Mouse (Mus musculus): ENCODE results near the gene Tas1r3.

Gene Tas1r3

GRCm38 (mm10) chr4:155863001-155863400 is at the start of gene Tas1r3:
TSS of gene Tas1r3 (minus strand) at chr4:155863362.
- no peak for DNase-seq (ENCODE audit: low spot score)

DNA sequence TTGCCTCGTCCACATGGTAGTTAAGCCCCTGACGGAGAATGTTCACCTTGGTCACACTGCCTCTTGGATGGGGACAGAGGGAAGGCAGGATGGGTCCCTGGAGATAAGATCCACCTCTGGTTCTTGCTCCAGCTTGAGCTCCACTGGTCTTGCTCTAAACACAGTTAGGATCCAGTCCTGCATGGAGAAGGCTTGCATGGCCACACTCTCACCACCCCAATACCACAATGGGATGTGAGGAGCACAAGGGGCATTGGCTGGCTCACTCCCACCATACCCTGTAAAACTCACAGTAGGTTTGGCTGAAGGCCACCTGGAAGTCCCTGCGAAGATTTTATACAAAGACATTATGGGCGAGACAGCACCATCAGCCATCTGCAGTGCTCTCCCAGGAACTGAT is 45.6 kb upstream of the Tas1r3 start:
- DNase-seq (ENCODE audit: low spot score) = no peak

GRCm38 (mm10) chr4:155908281-155908680 is 45.1 kb upstream of the Tas1r3 start:
- no peak for DNase-seq (ENCODE audit: low spot score)

DNA sequence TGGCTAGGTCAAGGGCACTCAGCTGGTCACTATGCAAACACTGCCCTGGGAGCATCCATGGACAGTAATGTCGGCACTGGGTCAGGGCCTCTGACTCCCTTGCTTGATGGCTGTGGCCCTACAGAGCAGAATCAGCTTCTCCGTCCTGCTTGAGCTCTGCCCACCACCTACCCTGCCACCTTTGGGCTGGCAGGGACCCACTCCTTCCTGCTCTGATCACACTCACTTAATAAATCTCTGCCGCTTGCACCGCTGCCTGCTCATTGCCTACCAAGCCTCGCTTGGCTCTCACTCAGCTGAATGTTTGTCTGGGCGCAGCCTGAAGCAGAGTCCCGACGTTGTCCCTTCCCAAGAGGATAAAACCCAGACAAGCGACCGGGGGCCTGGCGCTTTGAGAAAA is 43.8 kb upstream of the Tas1r3 start:
- no peak for DNase-seq (ENCODE audit: low spot score)

GRCm38 (mm10) chr4:155906125-155906524 is 43.0 kb upstream of the Tas1r3 start:
- DNase-seq (ENCODE audit: low spot score) = no peak

DNA sequence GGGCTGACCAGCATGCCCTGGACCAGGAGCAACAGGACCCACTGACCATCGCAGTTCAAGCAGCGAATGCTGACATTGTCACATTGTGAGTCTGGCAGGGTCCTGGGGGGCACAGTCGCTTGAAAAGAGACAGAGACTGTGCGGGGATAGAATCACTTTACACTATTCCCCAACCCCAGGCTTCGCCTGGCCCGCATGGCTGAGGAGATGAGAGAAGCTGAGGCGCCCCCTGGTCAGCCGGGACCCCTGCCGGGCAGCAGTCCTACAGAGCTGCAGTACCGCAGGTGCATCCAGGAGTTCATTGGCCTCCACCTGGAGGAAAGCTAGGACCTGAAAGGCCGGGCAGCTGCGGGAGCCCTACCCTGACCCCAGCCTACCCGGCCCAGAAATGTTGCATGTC is 42.5 kb upstream of the Tas1r3 start:
- DNase-seq (ENCODE audit: low spot score) = no peak

- no peak for DNase-seq (ENCODE audit: low spot score)
Observed at GRCm38 (mm10) chr4:155904318-155905102, 41.3 kb upstream of the Tas1r3 start.

GRCm38 (mm10) chr4:155903246-155903645 is 40.1 kb upstream of the Tas1r3 start:
- DNase-seq (ENCODE audit: low spot score) = no peak

GRCm38 (mm10) chr4:155901205-155901604 is 38.0 kb upstream of the Tas1r3 start:
- no peak for DNase-seq (ENCODE audit: low spot score)

GRCm38 (mm10) chr4:155899355-155899754 is 36.2 kb upstream of the Tas1r3 start:
- DNase-seq (ENCODE audit: low spot score) = no peak

GRCm38 (mm10) chr4:155898318-155898717 is 35.2 kb upstream of the Tas1r3 start:
- no peak for DNase-seq (ENCODE audit: low spot score)

DNA sequence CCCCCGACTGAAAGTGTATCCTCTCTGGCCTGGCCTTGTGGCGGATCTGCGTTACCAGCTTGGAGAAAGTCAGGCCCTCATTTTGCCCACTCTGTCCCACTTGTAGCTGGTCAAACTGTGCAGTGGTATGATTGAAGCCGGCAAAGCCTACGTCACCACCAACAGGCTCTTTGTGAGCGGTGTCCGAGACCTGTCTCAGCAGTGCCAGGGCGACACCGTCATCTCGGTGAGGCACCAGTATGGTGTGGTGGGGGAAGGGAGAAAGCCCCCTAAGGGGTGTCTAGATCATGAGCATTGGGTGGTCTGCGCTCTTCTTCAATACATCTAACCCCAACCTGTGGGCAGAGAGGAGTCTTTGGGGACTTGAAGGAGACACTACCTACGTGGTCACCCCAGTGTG is 33.3 kb upstream of the Tas1r3 start:
- no peak for DNase-seq (ENCODE audit: low spot score)

GRCm38 (mm10) chr4:155895826-155896225 is 32.7 kb upstream of the Tas1r3 start:
- no peak for DNase-seq (ENCODE audit: low spot score)

- DNase-seq (ENCODE audit: low spot score) = no peak
Observed at GRCm38 (mm10) chr4:155895216-155895615, 32.1 kb upstream of the Tas1r3 start.

GRCm38 (mm10) chr4:155894311-155894881 is 31.2 kb upstream of the Tas1r3 start:
- peak; percentile 33 for DNase-seq (ENCODE audit: low spot score)

DNA sequence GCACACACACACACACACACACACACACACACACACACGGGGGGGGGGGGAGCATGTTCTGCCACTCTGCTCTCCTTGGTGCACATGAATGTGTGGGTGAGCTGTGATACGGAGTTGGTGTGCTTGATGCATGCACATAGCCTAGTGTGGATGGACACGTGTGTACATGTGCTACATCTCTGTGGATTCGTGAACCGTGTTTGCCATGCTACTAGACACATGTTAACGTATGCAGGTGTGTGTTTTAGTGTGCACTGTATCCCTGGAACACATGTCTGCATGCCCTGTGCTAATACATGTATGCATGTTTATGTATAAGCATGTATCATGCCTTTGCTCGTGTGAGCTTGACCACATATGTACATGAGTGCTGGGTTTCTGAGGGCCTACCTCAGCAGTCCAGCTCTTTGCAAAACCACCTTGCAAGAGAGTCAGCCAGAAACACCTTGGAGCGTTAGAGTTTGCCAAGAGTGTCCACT is 30.1 kb upstream of the Tas1r3 start:
- no peak for DNase-seq (ENCODE audit: low spot score)

DNA sequence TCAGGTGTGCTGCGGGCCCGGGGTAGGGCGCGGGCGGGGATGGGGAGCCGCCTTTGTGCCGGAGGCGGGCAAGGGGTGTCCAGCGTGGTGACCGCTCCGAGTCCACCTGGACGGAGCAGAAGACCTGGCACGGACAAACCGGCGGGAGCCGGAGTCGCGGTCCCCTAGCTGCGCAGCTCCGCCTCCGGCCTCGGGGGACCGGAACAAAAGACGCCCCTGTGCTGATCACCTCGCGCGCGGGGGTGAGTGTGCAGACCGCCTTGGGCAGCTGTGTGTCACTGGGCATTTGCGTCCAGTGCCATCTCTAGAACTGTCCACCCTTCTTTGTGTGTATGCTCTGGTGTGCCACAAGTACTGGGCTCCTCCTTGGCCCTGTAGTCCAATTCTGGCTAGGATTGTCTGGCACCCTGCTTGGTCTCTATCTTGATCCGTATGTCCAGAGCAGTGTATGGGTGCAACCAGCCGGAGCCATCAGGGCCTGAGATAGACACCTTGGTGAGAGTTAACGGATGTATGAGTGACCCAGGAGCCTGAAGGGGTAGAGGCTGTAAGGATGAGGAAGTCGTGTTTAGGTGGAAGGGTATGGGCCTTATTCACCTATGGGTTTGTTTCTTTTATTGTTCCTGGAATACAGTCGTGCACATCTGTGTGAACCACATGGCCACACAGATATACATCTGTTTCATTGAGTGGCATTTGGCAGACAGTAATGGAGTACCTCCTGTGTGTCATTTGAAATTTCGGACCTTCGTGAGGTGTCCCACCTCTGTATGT is 29.5 kb upstream of the Tas1r3 start:
- no peak for DNase-seq (ENCODE audit: low spot score)

- peak; percentile 89 for DNase-seq (ENCODE audit: low spot score)
Observed at GRCm38 (mm10) chr4:155892017-155892416, 28.9 kb upstream of the Tas1r3 start.

DNA sequence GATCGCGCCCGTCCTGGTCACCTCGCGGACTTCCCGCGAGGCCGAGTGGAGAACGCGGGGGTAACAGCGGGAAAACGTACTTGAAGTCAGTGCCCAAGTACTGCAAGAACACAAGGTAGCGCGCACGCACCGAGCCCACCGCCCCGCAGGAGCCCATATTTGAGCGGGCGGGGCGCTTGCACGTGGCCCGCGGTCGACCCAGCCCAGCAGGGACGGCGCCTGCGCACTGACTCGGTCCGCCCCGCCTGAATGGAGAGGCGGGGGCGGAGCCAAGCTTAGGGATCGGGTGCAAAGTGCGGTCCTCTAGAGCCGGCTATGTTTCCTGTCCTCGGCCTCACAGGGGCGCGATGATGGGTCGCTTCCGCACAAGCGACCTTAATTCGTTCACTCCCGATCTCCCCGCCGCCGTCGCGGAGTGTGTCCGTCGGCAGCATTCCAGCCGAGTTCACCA is 28.4 kb upstream of the Tas1r3 start, which contains the start of the genes Pusl1 and Acap3:
Gene Pusl1 (minus strand): TSS at position 231 of the 451 bp plus-strand sequence.
Gene Acap3 (plus strand): TSS at position 272 of the 451 bp plus-strand sequence.
- peak; percentile 95 for DNase-seq (ENCODE audit: low spot score)

DNA sequence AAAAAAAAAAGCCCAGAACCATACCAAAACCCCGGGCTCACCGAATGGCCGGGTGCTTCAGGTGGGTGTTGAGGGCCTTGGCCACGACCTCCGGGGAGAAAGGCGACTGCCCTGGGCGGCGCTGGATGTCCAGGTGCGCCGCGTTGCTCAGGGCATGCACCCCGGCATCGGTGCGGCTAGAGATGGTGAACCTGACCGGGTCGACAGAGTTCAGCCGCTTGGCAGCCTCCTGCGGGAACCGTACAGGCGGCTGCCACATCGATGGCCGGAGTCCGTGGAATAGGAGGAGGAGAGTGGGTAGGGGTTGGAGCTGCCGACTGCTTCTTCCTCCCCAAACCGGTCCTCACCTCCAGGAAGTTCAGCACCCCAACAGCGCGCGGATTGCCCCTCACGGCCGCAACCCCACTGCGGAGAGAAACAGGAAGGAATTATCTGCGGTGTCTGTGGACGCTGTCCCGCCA is 27.9 kb upstream of the Tas1r3 start:
- DNase-seq (ENCODE audit: low spot score) = peak; percentile 8

- DNase-seq (ENCODE audit: low spot score) = no peak
Observed at GRCm38 (mm10) chr4:155889316-155889715, 26.2 kb upstream of the Tas1r3 start.

DNA sequence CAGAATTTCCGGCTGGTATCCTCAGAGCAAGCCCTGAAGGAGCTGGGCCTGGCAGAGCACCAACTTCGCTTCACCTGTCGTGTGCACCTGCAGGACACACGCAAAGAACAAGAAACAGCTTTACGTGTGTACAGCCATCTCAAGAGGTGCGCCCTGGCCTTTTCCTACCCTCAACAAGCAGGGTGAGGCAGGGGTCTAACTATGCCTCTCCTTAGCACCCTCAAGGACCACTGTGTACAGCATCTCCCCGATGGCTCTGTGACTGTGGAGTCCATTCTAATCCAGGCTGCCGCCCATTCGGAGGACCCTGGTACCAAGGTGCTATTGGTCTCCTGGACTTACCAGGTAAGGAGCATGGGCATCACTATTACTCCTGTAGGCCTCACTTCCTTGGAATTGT is 25.0 kb upstream of the Tas1r3 start:
- DNase-seq (ENCODE audit: low spot score) = no peak

Data from yolk sac, embryonic 10.5 days (tissue).